Mouse (Mus musculus) T-helper 1 cell (primary cell): ENCODE measurements at regions not wholly inside any gene's neighbourhood (a gene's known extent, or its start where the extent isn't known, plus 50 kb on each side); places are given as distances from the start of the nearest gene placed in this dataset.

Experiments
- in situ Hi-C: fragments of 300-600 bp; cut with MboI, MseI; formaldehyde crosslinking; loops from one replicate; pipeline ENCODE4 v1.15.1; 2025; ENCODE audit warnings: high pct_unique_total_duplicates

DNA sequence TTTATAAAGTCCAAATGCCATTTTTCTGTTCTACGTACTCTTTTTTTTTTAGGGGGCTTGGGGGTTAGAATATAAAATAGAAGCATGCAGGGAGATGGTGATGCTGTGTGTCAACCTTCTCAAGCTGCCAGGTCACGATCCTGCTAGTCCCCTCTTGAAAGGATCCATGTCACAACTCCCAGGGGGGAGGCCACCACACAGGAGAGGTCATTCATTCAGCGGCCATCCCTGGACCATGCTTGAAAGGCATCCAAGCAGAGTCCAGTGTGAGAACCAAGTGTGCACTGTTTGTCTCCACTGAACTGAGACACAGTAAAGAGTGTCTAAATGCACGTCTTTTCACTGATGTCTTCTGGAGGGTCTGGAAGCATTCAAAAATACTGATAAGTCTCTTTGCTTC is 119.8 kb upstream of the N6amt1 start:
- in situ Hi-C loops: no loop called here

DNA sequence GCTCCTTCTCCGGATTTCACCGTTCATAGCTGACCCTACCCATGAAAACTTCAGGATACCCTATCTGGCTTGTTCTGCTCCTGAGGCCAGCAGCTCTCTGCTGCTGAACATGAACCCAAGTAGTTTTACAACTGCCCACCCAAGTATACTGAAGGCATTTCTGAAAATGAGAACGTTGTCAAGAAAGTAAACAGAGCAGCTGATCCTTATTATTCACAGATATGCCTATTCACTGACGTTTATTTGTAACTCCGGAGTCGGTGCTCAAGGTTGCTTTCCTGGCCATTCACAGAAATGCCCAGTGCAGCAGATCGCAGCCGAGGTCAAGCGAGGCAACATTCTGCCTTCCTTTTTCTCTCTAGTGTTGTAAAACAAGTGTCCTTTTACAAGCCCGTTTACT is 128.4 kb upstream of the N6amt1 start:
- in situ Hi-C loops: no loop called here

DNA sequence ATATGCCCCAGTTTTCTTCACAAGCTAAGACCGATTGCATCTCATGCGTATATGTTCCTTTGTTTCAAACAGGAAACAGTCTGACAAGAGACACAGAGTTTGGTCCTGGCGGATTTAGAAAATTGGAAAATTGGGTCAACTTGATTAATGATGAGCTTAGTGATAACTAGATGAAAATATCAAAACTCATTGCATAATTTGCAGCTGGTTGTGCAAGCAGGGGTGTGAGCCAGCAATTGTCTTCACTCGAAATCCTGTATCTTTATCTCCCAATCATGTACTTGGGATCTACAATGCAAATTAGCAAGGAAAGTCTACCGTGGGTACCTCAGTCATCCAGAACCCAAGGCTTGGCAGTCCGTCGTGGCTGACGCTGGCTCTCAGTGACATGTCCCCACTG is 128.9 kb upstream of the N6amt1 start:
- in situ Hi-C loops: no loop called here

DNA sequence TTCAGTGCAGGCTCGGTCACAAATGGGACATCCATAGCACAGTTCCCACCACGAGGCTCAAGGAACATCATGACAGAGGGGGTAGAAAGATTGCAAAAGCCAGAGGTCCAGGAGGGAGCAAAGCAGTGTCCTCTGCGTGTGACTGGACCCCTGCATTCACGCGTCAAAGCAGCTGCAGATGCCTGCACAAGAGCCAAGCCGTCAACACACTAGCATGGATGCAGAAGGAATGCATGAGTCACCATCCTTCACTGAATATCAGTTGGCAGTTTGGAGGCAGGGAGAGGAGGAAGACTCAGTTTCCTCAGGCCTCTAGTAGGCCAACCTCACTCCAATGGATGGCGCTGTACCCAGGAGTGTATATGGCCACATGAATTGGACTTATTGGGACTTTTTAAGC is 130.0 kb upstream of the N6amt1 start:
- in situ Hi-C loops: no loop called here

DNA sequence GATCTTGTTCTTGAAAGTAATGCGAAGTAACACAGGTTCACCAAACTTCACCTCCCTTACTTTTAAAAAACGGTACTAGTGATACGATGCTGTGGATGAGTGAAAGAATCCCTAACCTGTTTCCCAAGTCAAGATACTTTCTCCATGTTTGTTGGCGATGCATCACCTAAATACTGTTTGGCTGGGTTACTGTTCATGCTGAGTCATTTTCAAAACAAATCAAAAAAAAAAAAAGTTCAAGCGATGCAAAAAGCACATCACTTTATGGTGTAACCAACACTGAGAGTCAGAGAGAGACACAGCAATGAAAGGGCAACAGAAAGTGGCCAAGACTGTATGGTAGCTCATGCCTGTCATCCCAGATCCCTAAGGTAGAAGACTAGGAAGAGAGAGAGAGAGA is 133.4 kb upstream of the N6amt1 start:
- in situ Hi-C loops: no loop called here

DNA sequence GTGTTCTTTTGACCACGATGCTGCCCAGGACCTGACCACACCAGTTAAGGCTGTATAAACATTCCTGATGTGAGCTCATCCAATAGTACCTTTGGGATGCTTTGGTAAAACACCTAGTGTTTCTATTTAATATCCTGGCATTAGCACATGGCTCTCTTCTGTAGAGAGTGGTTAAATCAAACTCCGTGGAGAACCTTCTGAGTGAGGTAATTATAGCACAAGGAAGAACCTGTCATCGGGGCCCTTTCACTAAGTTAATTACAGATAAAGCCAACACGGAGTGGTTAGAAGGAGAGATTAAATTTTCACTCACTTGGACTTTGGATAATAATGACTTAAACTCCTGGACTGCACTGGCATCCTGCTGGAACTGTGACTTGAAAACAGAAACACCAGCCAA is 133.8 kb upstream of the N6amt1 start:
- in situ Hi-C loops: no loop called here

DNA sequence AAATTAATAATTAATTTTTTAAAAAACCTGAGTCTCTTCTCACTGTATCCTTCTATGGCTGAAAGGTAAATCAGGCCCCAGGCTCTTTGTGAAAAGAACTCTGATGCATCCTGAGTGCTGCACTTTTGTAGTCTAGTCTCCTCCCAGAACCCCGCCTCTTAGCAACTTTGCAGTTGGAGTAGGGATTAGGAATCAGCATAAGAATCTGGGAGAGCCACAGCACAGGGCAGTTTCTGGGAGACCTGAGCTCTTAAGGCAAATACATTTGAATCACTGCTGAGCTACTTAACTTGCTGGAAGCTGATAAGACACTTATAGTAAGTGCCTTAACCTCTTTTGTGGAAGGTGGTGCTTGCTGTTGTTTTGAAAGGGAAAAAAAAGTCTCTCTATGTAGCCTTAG is 146.1 kb upstream of the N6amt1 start:
- in situ Hi-C loops: no loop called here

DNA sequence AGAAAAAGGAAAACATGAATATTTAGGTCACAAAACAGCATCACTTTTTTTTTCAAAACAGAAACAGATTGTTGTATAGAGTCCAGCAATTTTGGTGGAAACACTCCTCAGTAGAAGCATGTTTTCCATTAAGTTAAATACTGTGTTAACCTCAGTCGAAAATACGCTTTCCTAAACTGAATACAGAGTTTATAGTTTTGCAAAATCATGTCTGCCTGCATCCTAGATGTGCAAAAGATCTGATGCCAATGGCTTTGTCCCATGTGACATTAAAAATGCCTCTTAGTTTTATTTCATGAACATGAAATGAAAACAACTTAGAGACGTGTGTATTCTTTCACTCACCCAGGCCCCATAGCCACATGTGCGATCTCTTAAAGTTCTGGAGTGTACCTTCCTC is 163.5 kb upstream of the N6amt1 start:
- in situ Hi-C loops: no loop called here

DNA sequence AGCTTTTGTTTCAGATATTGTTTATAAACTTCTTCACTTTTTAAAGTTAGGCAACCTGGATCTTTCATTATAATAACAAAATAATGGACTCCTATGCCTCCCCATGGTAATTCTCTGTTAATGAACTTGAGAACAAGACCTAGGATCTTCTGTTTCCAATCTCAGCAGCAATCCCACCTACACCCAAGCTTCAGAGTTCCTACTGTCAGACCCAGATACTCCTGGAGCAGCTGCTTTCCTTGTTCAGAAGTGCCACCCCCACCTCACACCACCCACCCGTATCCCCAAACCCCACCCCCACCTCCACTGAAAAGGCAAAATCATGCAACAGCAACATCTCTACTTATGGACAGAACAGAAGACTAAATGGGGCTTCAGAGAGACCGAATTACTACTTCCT is 165.2 kb upstream of the N6amt1 start:
- in situ Hi-C loops: no loop called here

DNA sequence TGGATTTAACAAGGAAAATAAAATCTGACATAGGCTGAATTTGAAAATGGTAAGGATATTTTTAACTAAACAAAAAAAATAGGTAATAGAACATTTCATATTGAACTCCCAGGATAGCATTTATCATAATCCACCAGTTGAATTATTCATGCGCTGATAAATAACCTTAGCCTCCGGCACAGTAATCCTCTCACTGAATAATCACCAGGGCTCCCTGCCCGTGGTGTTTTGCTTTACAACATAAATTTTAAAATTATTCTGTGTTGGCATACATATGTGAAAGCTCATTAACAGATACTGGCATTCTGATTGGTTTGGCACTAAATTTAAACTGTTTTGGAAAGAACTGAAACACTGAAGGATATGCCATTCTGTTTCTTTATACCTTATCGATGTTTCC is 181.6 kb upstream of the N6amt1 start:
- in situ Hi-C loops: no loop called here

DNA sequence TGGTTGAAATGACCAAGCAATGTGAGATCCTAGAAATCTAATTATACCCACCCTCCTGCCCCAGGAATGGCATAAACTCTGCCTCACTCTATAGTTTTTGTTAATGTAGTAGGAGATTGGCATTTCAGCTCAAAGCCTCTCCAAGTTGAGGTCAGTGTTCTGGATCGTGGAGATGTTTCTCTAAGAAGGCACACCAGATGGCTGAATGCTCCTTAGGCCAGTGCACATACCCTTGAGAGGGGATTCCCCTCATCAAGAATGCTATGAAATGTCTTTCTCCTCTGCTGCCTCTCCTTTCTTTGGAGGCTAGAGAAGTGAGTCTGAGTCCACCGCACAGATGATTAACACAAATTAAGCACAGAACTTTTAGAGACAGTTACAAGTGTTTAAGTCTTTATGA is 214.7 kb upstream of the N6amt1 start:
- in situ Hi-C loops: no loop called here

DNA sequence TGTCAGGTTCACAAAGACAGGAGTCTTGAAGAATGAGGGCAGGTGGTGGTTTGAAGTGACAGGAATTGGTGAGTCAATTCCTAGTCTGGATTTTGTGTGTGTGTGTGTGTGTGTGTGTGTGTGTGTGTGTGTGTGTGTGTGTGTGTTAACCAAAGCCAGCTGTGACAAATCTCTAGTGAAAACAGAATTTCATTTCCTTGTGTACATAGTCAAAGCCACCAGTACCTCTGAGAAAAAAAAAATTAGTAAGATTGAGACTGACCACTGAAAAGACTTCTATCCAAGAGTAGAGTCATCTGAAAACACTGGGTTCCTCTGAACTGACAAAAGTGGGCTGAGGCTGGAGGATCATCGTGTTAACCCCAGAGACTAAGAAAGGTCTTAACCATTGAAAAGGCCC is 217.5 kb upstream of the N6amt1 start:
- in situ Hi-C loops: no loop called here

DNA sequence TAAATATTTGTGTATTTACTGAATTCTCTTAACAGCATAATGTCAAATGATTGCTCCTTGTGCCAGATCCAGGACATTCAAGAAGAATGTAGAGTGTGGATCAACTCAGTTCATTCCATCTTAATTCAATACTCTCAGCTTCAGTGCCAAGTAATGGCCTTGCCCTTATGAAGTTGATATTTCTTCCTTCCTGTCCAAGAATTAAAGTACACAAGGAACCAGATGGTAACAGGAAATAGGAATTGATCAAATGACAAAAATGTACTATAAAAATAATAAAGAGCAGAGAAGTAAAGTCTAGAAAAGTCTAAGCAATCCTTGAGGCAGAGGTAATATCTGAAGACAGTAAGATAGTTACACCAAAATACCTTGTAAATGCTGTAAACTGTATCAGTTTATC is 219.5 kb upstream of the N6amt1 start:
- in situ Hi-C loops: no loop called here

DNA sequence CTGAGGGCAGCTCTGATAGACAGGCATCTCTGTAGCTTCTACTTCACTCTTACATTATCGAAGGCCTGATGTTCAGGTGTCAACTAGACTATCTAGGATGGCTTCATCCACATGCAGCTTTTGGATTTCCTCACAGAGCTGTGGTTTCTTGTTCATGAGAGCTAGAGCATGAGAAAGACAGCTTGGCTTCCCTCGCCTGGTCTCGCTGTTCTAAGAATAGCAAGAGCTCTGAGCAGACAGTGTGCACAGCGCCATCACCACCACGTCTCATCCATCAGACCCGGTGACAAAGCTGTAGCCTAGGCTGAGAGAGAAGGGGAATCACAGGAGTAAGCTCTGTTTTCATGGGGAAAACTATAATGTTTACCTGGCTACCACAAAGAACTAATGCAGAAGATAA is 220.1 kb upstream of the N6amt1 start:
- in situ Hi-C loops: no loop called here

DNA sequence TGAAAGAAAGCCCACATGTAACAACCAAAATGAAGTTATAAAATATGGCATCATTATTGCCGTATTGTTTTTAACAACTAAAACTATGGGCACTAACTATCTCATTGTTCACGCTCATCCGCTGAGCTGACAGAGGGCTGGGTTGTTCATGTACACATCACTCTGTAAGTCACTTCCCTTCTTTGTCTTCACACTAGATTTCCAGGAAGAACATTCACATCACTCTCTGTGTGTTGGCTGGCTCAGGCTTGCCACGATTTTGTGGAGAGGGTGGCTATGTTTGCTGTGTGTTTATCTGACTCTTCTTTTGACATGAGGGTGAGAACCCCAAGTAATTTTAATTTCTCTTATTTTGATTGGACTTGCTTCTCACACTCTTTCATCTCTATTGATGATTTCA is 221.9 kb upstream of the N6amt1 start:
- in situ Hi-C loops: no loop called here

DNA sequence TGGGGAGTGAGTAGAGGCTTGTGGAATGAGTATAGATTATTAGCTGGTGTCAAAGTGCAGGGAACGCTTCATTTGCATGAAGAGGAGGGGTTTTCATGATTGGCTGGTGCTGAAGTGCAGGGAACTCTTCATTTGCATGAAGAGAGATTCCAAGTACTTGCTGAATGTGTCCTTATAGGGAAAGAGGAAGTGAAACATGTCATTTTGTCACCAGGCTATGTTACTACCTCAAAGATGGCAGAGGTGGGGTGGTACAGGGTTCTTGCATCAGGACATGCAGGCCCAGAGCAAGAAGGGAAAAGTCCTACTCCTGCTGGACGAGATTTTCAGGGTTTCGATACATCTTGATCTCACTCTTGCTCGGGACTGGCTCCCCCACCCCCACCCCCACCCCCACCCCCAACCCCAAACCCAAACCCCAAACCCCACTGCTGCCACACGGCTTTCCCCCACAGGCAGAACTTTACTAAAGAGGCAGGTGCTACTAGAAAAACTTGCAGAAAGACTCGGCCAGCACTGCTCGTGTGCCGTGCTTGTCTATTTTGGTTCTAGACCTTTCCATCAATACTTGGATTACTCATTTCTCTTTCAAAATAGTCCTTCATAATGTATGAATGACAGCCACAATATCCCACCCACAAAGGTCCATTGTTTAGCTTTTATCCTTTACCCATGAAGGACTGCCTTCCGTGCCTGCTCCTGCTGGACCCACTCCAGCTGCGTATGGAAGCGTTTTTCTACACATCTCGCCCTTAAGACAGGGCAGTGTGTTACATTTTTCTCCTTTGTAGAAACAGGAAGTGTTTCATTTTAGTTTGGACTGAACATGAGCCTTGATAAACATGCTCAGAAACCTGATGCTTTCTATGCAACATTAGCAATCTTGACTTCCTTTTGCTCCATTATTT is 223.0 kb upstream of the N6amt1 start:
- in situ Hi-C loops: no loop called here

DNA sequence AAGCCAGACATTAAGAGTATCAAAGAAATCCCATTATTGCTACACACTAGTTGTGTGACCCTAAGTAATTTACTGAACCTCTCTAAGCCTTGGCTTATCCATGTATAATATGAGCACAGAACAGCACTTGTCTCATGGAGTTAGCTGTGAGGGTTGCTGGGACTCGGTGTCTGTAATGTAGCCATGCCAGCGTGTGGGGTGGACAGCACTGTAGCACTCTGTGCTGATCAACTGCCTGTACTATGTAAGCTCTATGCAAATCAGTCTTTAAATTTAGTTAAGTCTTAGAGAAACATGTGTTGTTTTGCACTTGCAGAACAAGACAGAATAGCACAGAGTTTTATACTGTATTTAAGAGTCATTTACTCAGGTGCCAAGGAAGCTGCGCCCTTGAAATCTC is 225.0 kb upstream of the N6amt1 start:
- in situ Hi-C loops: no loop called here

DNA sequence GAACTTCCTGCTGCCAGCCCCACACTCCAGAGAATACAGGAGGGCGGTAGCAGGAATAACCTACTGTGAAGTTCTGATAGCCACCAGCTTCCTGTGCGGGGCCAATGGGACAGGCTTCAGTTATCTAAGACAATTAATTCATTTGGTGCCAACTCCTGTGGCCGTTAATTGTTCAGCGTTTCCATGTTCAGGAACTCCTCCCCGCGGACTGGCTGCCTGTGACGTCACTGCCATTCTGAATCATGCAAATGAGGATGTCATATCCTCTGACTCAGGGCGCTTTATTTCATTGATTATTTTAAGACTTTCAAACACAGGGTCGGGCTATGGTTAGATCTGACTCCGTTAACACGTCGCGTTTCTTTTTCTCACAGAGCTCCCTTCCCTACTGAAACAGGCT is 225.8 kb upstream of the N6amt1 start:
- in situ Hi-C loops: no loop called here

DNA sequence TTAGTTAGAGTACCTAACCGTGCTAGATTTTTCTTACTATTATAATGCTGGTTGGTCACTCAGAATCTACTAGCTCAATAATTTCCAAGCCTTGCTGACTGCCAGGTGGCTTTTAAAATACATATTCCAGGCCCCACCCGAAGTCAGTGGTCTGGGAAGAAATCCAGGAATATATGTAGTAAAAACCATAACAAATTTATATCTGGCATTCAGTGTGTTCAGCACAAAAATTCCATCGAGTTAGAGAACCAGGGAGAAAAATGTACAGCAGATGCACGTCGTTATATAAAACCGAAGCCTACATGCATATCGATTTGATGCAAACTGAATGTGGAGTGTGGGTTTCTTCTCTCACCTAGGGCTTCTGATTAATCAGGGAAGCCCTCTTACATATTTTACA is 229.5 kb upstream of the N6amt1 start:
- in situ Hi-C loops: no loop called here

DNA sequence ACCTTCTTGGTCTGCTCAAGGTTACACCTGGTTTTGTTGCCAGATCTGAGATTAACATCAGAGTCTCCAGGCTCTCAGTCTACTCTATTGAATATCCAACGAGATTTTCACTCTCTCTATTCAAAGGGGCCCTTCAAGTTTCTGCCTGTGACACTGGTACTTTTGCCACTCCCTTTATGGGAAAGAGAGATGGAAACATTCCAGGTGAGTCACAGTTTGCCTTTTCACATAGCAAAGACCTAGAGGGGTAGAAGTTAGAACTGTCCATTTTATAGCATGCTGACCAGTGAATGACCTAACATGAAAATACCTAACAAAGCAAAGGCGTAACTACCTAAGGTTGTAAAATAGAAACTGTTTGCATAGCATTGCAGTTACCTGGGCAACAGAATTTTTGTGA is 250.4 kb upstream of the N6amt1 start:
- in situ Hi-C loops: no loop called here

DNA sequence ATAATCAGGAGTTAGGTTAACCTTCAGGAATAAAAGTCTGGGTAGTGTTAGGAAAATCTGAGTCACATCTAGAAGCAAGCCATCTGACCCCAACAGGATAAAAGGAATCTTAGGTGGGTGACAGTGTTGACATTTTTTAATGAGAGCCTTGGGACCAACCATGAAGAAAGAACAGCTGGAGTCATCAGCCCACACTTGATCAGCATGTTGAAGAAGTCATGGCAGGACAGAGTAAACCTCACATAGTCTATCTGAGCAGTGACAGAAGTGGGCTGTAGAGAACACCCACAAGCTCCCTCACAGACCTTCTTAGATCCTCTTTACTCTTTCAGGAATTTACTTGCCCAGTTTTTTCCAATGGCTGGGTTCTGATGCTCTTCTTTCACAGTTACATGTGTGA is 251.9 kb upstream of the N6amt1 start:
- in situ Hi-C loops: no loop called here

DNA sequence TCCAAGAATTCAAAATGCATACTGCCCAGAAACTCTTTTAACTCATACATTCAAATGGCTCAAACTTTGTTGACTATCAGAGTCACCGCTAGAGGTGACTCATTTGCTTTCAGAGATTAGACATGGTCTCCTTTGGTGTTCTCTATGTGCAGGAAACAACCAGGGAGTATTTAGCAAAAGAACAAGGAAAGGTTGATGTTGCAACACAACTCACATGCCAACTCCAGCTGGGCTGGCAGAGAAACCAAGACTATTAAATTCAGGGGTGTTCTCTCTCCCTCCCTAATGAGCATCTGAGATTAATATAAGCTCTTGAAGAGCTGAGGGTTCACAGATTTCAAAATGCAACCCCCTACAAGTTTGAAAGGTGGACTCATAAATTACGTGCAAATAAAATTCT is 262.0 kb upstream of the N6amt1 start:
- in situ Hi-C loops: no loop called here

DNA sequence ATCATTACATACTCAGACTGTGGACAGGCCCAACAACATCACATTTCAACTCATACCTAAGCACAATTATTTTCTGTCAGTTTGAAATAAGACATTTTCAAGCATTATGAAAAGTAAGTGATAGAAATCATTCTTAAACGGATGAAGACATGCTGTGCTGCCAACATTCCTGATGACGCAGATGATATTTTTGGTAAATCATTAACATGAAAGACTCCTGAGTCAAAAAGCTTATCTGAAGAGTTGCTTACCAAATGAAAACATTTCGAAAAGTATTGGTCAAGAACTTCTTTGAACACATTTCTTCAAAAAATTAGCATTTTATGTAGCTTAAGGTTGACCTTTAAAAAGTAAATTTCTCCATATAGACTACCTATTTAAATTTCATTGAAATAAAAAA is 264.7 kb upstream of the N6amt1 start:
- in situ Hi-C loops: no loop called here

DNA sequence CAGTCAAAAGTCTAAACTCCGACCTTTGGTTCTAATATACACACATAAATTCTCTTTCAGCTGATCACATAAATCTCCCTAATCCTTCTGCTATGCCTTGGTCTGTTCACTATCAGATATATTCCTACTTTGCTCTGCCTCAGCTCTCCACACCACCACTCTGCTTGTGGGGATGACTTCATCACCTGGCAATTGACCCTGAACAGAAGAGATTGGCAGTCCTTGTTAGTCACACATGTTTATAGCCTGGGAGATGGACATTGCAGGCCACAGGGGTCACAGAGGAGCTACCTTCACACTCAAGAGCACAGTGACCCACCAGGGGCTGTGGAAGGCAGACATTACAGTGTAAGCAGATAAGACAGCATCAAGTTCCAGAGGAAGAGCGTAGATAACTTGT is 270.5 kb upstream of the N6amt1 start:
- in situ Hi-C loops: no loop called here
